In the genomic region with DNA sequence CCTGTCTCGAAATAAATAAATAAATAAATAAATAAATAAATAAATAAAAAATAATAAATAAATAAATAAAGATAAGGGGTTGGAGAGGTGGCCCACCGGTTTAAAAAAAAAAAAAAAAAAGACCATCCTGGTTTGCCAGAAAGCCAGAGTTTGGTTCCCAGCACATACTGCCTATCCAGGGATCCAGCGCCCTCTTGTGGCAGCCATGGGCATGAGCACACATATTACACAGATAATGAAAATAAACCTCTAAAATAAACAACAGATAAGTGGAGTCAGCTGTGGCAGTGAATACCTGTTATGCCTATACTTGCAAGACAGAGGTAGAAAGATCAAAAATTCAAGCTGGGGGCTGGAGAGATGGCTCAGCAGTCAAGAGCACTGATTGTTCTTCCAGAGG, we compare ENCODE assay signal across 8 mouse cellular contexts. TPM values are rescaled to one million over a fixed set of nuclear protein-coding genes. Genes with fewer than 3 reads are reported as not detected.
DNase-seq lines count a peak whose midpoint lies in the region; ATAC-seq and TF ChIP-seq lines count a peak whose summit lies in the region.

No protein-coding gene starts in this region.

- peak; percentile 44 to 74 for DNase-seq in heart, adult 2 months
- no peak for DNase-seq in testis, postnatal 14 days (ENCODE audit: low spot score)
- peak; percentile 80 for DNase-seq in embryo, embryonic 10.5 days (ENCODE audit: low spot score)
- peak in 1 of 3 experiments; percentile 44 for DNase-seq in liver, embryonic 14.5 days (ENCODE audit: low read depth in 3 of 3, low spot score in 3 of 3)
- DNase-seq in thymus, postnatal 14 days, result peak; percentile 76
- DNase-seq in layer of hippocampus, adult 8-10 months (ENCODE audit: low spot score in 2 of 2), result no peak

- no peak overlapping the region for H3K9ac ChIP-seq in heart, adult 2 months (ENCODE audit: low read depth, low read length)
- H3K9ac ChIP-seq in heart, embryonic 11.5 days (ENCODE audit: low read depth, low read length), result no peak overlapping the region
- no peak overlapping the region for H3K9ac ChIP-seq in liver, embryonic 14.5 days (replicated peaks)

- no peaks in the 10 kb centered on the region for H3K79me2 ChIP-seq in heart, adult 2 months (replicated peaks; ENCODE audit: control insufficient read depth, insufficient read depth, low read length)

- H3K9me3 ChIP-seq in heart, embryonic 11.5 days (replicated peaks; ENCODE audit: control insufficient read depth, low read length), result no peaks in the 10 kb centered on the region
- no peaks in the 10 kb centered on the region for H3K9me3 ChIP-seq in liver, embryonic 14.5 days (ENCODE audit: control insufficient read depth, low read length)

- H3K27ac ChIP-seq in heart, adult 2 months, result no peak overlapping the region
- no peak overlapping the region for H3K27ac ChIP-seq in heart, embryonic 11.5 days (ENCODE audit: low read depth, low read length)
- no peak overlapping the region for H3K27ac ChIP-seq in testis, adult 2 months (ENCODE audit: control insufficient read depth, insufficient read depth, low read depth, low read length)
- H3K27ac ChIP-seq in liver, embryonic 14.5 days, result no peak overlapping the region

- TF ChIP-seq POLR2A in heart, adult 2 months (IDR thresholded peaks at IDR 0.05; ENCODE audit: insufficient read depth, low read depth, low read length), result no peak
- TF ChIP-seq POLR2A in testis, adult 2 months (IDR thresholded peaks at IDR 0.05; ENCODE audit: control insufficient read depth, low read depth, low read length), result no peak

- 47% methylated on average over 3 of the region's 3 CpGs for WGBS in heart, adult 2 months
- 38% methylated on average over 3 of the region's 3 CpGs for WGBS in heart, embryonic 11.5 days (ENCODE audit: insufficient replicate concordance)
- 29% methylated on average over 3 of the region's 3 CpGs for WGBS in liver, embryonic 14.5 days (ENCODE audit: insufficient replicate concordance)

- no peaks in the 10 kb centered on the region for H3K27me3 ChIP-seq in heart, adult 2 months (ENCODE audit: control insufficient read depth, insufficient read depth, low read length)
- H3K27me3 ChIP-seq in heart, embryonic 11.5 days (ENCODE audit: control insufficient read depth, insufficient read depth, low read length), result peaks cover 6% of the 10 kb centered on the region; the same call in 1 of the 2 replicates
- no peaks in the 10 kb centered on the region; the same call in 1 of the 2 replicates for H3K27me3 ChIP-seq in testis, adult 2 months (ENCODE audit: control insufficient read depth, insufficient read depth, low read length)
- H3K27me3 ChIP-seq in liver, embryonic 14.5 days (ENCODE audit: control insufficient read depth, insufficient read depth, low read length), result peaks cover 46% of the 10 kb centered on the region

- peak; percentile 78 for TF ChIP-seq CTCF in heart, adult 2 months (IDR thresholded peaks at IDR 0.05)
- peak; percentile 79; the same call in 1 of the 2 replicates for TF ChIP-seq CTCF in testis, adult 2 months (IDR thresholded peaks at IDR 0.05; ENCODE audit: control insufficient read depth, insufficient read depth, insufficient replicate concordance, low read depth, low read length)
- TF ChIP-seq CTCF in liver, embryonic 14.5 days (IDR thresholded peaks at IDR 0.05; ENCODE audit: low read depth), result peak; percentile 84

- peaks cover 6% of the 10 kb centered on the region for H3K4me1 ChIP-seq in heart, adult 2 months (ENCODE audit: control insufficient read depth, insufficient read depth, low read length)
- peaks cover 24% of the 10 kb centered on the region; the same call in 1 of the 2 replicates for H3K4me1 ChIP-seq in heart, embryonic 11.5 days (ENCODE audit: control insufficient read depth, insufficient read depth, low read length)
- peaks cover 14% of the 10 kb centered on the region for H3K4me1 ChIP-seq in testis, adult 2 months (ENCODE audit: control insufficient read depth, insufficient read depth, low read length)
- H3K4me1 ChIP-seq in liver, embryonic 14.5 days (replicated peaks; ENCODE audit: control insufficient read depth in 2 of 2, insufficient read depth in 2 of 2, low read length in 1 of 2), result peaks cover 0 to 8% of the 10 kb centered on the region in 2 experiments; a peak in 2 of 4 replicates

- no peak for ATAC-seq in heart, embryonic 11.5 days (replicated peaks; ENCODE audit: insufficient number of reproducible peaks, low FRiP score, low TSS enrichment)
- ATAC-seq in liver, embryonic 14.5 days (ENCODE audit: insufficient read depth), result no peak

- intact Hi-C loops in heart, adult 2 months (cut with DNase I), result loop anchor here (2.0 to 10.0 kb wide), 3 partner anchors 79 to 255 kb away; a partner anchor contains a TSS

- H3K36me3 ChIP-seq in heart, adult 2 months (ENCODE audit: control insufficient read depth, insufficient read depth, low read length), result peaks cover 3% of the 10 kb centered on the region
- no peaks in the 10 kb centered on the region for H3K36me3 ChIP-seq in heart, embryonic 11.5 days (ENCODE audit: control insufficient read depth, insufficient read depth, low read length)
- no peaks in the 10 kb centered on the region for H3K36me3 ChIP-seq in testis, adult 2 months (ENCODE audit: control insufficient read depth, insufficient read depth, low read length)
- no peaks in the 10 kb centered on the region for H3K36me3 ChIP-seq in liver, embryonic 14.5 days (replicated peaks; ENCODE audit: control insufficient read depth, insufficient read depth, low read depth)

- peak; percentile 66; the same call in 1 of the 2 replicates for TF ChIP-seq EP300 in heart, adult 2 months (IDR thresholded peaks at IDR 0.05; ENCODE audit: insufficient read depth, low read depth, low read length)
- no peak for TF ChIP-seq EP300 in liver, embryonic 14.5 days (IDR thresholded peaks at IDR 0.05; ENCODE audit: low read depth)

- no peak overlapping the region for H3K4me3 ChIP-seq in heart, adult 2 months
- H3K4me3 ChIP-seq in heart, embryonic 11.5 days (ENCODE audit: low read depth, low read length), result no peak overlapping the region
- H3K4me3 ChIP-seq in testis, adult 2 months (ENCODE audit: control insufficient read depth, low read depth, low read length), result no peak overlapping the region
- no peak overlapping the region for H3K4me3 ChIP-seq in liver, embryonic 14.5 days (ENCODE audit: insufficient read depth in 1 of 2, low read depth in 2 of 2, low read length in 2 of 2)

- no peak overlapping the region for H3K4me2 ChIP-seq in heart, embryonic 11.5 days
- H3K4me2 ChIP-seq in liver, embryonic 14.5 days (ENCODE audit: low read depth), result no peak overlapping the region

RNA-seq across cellular contexts. Expression of a gene that starts 6.4 kb away (rescaled TPM):
- total RNA-seq in heart, adult 2 months (2021), result 10 to 100 TPM; 56.8 to 58.8 TPM
- 92.1 and 120 TPM in 2 replicates for polyA plus RNA-seq in heart, adult 2 months (2012; rRNA removed)
- 411 and 415 TPM in 2 replicates for polyA plus RNA-seq in heart, embryonic 11.5 days (2014; fragmentation: Nextera tagmentation; extraction: Ambion mirVana)
- polyA plus RNA-seq in testis, adult 2 months (2012; rRNA removed), result 8.0 and 16.8 TPM in 2 replicates
- 23.0 and 29.8 TPM in 2 replicates for polyA plus RNA-seq in liver, embryonic 14.5 days (2012; rRNA removed)
- 33.2 and 33.8 TPM in 2 replicates for polyA plus RNA-seq in liver, embryonic 14.5 days (2014; fragmentation: Nextera tagmentation; extraction: Ambion mirVana)
- 10 to 100 TPM; 40.5 to 59.5 (median 48.7) TPM for total RNA-seq in layer of hippocampus, adult 8-10 months (2022)

RNA-seq across cellular contexts. Expression of a gene that starts 22.5 kb away (rescaled TPM):
- total RNA-seq in heart, adult 2 months (2021), result 1 to 10 TPM in 1 of 2 experiments, under 1 TPM in 1; 0.65 to 5.3 TPM
- 0.41 and 1.3 TPM in 2 replicates for polyA plus RNA-seq in heart, adult 2 months (2012; rRNA removed)
- 4.8 and 5.8 TPM in 2 replicates for polyA plus RNA-seq in heart, embryonic 11.5 days (2014; fragmentation: Nextera tagmentation; extraction: Ambion mirVana)
- polyA plus RNA-seq in testis, adult 2 months (2012; rRNA removed), result 0.58 and 1.0 TPM in 2 replicates
- 38.4 and 40.5 TPM in 2 replicates for polyA plus RNA-seq in liver, embryonic 14.5 days (2012; rRNA removed)
- polyA plus RNA-seq in liver, embryonic 14.5 days (2014; fragmentation: Nextera tagmentation; extraction: Ambion mirVana), result 50.3 and 53.4 TPM in 2 replicates
- 1 to 10 TPM in 2 of 4 experiments, under 1 TPM in 2; 0.57 to 1.2 (median 0.98) TPM for total RNA-seq in layer of hippocampus, adult 8-10 months (2022)

RNA-seq across cellular contexts. Expression of a gene that starts 56.4 kb away (rescaled TPM):
- 10 to 100 TPM in 1 of 2 experiments, 1 to 10 TPM in 1; 7.8 to 10.2 TPM for total RNA-seq in heart, adult 2 months (2021)
- polyA plus RNA-seq in heart, adult 2 months (2012; rRNA removed), result 8.6 and 9.4 TPM in 2 replicates
- 1.8 and 2.1 TPM in 2 replicates for polyA plus RNA-seq in heart, embryonic 11.5 days (2014; fragmentation: Nextera tagmentation; extraction: Ambion mirVana)
- 4.1 and 6.7 TPM in 2 replicates for polyA plus RNA-seq in testis, adult 2 months (2012; rRNA removed)
- 1.1 and 1.2 TPM in 2 replicates for polyA plus RNA-seq in liver, embryonic 14.5 days (2012; rRNA removed)
- polyA plus RNA-seq in liver, embryonic 14.5 days (2014; fragmentation: Nextera tagmentation; extraction: Ambion mirVana), result 0.66 and 0.85 TPM in 2 replicates
- 1 to 10 TPM; 2.5 to 6.3 (median 4.6) TPM for total RNA-seq in layer of hippocampus, adult 8-10 months (2022)

Comparison
In these comparisons a context has a peak if more than half of its experiments do, and no peak if none do; other contexts are left out.
1. DNase-seq: peak in heart, adult 2 months (2 of 2), embryo, embryonic 10.5 days (single experiment) and thymus, postnatal 14 days (single experiment); none in testis, postnatal 14 days (single experiment) and layer of hippocampus, adult 8-10 months (0 of 2).
2. Peak in every context shown above with its lines, with median percentiles within 50 percentile points of each other: CTCF ChIP-seq.